Mouse (Mus musculus) embryo, embryonic 11.5 days (tissue): ENCODE results near the gene Fgr.

Experiments
- DNase-seq: peaks from one replicate; pipeline ENCODE4 v3.0.0-alpha.2; 2012; ENCODE audit warnings: low read depth, low spot score

The Fgr gene

DNA sequence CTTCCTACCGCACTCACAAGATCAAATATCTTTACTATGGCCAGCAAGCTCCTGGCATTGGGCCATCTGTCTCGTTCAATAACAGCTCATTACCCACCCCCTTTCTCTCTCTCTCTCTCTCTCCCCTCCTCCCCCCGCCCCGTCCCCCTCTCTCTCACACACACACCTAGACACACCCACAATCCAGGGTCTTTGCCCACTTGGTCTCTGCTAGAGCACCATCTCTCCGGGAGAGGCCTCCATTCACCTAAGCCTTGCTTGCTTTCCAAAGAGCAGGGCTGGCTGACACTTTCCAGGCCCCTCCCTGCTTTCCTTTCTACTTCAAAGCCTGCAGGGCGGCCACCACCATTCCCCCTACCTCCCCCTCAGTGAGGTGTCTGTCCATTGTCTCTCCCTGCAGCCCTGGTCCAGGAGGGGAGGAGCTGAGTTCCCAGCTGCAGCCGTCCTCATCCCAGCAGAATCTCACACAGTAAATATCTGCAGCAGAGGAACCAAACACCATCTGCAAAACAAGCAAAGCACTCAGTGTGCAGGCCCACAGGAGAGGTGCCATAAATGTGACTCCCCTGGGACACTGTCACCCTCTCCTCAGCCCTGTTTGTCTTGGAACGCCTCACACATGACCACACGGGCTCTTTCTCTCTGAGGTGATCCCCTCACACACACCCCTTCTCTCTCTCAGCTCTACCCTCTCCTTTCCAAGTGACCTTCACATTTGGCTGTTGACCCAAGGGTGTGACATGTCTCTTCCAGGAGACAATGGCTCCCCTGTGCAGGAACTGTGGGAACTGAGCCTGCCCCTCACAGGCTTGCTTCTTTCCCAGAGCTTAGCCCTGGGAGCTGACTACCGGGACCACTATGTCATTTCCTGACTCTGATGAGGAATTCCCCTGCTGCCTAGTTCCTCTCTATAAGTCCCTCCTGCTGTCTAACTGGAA is 14.9 kb upstream of the Fgr start:
- DNase-seq, result no peak

DNA sequence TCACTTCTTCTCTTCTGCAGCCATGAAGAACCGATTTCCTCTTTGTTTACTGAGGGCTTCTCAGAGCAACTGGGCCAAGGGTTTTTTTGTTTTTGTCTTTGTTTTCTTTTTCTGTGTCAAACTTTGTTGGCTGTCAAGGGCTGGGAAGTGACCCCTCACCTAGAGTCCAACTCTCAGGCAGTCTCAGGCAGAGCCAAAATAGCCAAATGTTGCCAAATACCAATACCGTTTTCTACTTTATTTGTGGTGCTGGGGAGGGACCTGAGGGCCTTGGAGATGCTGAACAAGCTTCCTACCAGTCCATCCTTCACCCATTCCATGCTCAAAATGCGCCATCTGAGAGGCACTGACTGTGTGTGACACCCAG is 14.2 kb upstream of the Fgr start:
- DNase-seq, result no peak

DNA sequence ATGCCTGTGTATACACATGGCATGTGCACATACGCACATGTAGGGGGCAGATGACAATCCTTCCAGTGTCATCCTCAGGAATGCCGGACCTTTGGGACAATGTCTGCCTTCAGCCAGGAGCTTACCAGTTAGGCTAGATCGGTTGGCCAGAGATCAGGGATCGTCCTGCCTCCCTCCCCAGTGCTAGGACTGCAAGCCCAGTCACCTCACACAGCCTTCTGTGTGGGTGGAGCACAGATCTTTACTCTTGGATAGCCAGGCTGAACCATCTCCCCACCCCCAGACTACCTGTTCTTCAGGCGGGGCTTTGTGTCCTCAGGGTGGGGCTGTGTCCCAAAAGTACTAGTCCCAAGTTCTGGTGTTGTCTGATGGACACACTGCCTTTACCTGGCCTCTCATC is 13.6 kb upstream of the Fgr start:
- DNase-seq, result no peak

DNA sequence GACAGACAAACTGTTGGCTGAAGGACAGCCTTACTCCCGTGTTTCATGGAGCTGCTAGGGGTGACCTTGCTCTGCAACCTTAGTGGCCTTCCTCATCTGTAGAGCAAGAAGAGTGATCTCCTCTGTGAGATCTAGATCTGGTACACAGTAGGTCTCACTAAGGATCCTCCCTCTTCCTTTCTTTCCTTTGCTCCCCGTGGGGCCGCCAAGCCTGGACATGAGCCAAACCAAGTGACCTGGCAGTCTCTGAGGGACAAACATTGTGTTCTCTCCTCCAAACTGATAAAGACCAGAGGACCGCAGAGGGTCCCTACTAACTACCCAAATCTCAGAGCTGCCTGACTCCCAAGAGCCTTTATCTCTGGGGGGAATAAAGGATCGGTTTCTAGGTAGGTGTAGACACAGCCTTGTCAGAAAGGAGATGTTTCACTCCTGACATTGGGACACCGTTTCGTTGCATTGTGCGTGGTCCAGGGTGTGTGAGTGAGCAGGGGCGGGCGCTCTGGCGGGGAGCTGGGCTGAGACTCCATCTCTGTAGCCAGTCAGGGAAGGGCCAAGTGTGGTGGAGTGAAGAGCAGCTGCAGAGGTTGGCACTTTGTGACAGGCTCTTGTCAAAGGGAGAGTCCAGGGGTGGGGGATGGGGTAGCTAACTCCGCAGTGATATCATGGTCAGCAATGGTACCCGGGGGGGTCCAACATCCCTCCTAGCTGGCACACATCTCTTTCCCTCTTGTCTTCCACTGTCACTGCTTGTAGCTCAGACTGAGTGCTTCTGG is 12.8 kb upstream of the Fgr start:
- no peak for DNase-seq

DNA sequence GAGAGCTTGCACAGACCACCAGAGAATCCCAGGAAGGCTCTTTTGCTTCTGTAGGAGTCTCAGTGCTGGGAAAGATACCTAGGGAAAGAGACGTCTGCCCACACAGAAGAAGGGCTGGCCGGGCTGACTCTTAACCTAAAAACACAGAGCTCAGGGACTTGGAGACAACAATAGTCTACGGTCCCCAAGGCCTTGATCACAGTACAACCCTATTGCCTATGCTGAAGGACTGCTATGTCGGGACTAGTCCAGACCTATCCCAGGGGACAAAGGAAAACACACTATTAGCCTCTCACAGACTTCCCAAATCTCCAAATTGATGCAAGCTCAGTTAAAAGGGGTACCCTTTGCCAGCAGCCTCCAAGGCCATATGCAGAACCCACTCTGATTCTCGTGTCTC is 12.0 kb upstream of the Fgr start:
- DNase-seq, result no peak

DNA sequence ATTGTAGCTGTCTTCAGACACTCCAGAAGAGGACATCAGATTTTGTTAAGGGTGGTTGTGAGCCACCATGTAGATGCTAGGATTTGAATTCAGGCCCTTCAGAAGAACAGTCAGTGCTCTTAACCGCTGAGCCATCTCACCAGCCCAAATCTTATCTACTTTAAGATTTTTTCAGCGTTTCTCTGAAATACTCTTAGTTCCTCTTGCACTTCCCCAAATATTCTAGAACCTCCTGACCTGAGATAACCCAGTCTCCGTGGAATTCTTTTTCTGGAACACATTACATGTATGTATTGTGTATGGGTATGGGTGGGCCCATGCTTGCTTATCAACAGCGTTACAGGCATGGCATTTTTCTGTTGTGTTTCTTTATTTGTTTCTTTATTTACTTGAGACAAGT is 11.3 kb upstream of the Fgr start:
- no peak for DNase-seq

DNA sequence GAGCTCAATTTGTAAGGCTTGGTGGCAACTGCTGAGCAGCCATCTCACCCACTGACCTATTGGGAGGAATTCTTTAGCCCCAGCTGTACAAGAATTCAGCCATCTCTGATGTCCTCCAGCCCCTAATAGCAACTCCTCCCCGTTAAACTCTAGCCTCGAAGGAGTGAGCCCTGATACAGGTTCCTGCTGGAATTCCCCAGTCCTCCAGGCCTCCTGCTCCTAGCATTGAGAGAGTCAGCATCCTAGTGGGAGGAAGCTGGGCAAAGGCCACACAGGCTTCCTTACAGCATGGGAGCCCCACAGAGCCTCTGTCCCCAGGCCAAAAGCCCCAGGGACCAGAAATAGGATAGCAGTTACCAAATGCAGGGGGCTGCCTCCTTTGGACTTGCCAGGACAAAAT is 10.5 kb upstream of the Fgr start:
- DNase-seq, result no peak

DNA sequence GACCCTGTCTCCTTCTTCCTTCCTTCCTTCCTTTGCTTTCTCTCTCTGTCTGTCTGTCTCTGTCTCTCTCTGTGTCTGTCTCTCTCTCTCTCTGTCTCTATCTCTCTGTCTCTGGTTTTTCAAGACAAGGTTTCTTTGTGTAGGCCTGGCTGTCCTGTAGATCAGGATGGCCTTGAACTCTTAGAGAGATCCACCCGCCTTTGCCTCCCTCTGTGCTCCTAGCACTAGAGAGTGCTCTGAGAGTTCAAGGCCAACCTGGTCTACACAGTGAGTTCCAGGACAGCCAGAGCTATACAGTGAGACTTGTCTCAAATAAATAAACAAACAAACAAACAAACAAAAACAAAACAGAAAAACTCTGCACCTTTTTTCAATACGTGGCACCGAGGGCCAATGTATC is 9.8 kb upstream of the Fgr start:
- no peak for DNase-seq

DNA sequence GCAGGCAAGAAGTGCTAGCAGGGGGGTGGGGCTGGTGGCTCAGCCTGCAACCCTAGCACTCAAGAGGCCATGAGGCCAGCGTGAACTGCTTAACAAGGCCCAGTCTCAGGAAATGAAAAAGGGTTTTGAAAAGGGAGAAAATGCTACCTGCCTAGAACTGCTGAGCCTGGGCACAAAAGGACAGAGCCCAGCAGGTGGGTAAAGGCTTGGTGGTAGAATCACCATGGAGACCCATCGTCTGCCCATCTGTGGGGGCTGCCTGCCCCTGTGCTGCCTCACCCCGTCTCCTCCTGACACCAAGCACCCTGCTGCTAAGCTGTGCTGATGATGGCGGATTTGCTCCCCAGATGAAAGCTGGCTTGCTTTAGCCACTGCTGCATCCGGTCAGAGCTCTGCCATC is 9.4 kb upstream of the Fgr start:
- DNase-seq, result no peak

DNA sequence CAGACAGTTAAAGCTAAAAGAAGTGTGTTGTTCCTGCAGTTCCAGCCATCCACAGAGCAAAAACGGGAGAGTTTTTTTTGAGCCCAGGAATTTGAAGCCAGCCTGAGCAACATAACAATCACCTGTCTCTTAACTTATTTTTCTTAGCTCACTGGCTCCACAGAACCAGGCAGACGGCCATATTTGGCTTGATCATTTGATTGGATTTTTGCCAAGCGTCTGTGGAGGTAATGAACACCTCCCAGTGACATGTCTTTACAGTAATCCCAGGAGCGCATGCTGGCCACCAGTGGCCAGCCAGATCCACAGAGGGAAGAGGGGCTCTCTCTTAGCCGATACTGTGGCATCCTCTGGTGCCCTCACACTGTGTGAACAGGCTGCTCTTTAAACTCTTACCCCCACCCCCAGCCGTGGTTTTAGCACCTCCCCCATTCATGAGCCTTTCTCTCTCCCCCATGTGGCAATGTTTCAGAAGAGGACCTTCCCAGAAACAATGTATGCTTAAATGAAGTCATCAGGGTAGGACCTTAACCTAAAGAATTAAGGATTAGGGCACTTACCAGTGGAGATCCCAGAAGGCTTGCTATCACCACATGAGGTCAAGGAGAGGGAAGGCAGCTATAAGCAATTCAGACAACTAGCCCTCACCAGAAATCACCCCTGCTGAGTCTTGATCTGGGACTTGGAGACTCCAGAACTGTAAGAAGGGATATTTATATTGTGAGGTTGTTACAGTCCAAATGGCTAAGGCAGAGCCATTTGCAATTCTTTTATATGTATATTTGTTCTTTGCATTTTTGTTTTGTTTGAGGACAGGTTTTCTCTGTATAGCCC is 5.6 kb upstream of the Fgr start:
- DNase-seq, result no peak

DNA sequence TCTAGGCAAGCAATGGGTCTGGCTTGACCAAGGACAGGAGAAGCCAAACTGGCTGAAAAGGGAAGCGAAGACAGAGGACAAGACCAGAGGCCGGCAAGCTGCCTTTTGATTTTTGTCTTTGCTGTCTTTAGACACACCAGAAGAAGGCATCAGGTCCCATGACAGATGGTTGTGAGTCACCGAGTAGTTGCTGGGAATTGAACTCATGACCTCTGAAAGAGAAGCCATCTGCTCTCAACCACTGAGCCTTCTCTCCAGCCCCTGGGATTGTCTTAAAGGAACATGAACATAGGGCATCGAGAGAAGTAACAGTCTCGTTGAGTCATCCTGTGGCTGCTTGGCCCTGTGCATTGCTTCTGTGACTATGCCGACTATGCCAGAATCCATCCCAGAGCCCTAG is 2.3 kb upstream of the Fgr start:
- no peak for DNase-seq

DNA sequence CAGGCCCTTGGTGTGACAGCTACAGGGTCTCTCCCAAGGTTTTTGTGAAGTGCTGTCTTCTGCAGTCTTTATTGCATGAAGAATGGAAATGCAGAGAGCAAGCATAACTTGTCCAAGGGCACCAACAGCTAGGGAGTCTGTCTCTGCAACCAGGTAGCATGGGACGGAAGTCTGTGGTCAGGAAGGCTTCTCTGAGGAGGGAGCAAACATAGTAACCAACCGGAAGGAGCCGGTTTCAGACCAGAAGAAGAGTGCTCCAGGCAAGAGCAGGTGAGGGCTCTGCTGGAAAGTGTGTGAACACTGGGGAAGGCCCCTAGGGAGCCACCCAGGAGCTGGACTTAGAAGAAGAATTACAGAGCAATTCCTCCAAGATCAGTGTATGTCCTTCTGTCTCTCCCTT is 1.8 kb upstream of the Fgr start:
- DNase-seq, result no peak

DNA sequence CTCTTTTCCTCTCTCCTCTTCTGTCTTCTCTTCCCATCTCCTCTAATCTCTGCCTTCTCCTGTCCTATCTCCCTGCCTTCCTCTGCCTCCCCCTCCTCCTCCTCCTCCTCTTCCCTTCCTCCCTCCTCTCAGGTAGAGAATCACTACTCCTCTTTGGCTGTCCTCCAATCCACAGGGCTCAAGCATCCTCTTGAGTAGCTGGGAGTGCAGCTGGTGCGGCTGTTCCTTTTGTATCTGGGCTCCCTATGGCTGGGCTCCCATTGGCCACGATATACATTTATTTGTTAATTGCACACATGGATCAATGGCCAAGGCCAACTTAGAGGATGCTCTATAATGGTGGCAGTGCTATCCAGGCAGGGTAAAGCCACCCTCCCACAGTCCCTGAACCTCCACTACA is 1.3 kb upstream of the Fgr start:
- no peak for DNase-seq

DNA sequence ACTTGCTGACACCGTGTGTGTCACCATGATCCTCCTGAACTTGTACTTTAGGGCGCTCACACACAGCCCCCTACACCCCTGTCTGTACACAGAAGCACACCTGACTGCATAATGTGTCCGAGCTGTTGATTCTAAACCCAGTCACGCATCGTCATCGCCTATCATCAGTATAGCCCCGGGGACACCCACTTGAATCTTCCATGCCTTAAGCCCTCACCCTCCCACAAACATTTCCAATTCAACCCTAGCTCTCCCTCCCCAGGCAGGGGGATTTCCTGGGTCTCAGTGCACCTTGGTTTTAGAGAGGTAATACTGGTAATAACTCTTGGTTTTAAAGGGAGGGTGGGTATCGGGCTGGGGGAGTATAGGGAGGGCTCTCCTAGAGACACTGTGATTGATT is 709 bp upstream of the Fgr start:
- DNase-seq, result no peak

DNA sequence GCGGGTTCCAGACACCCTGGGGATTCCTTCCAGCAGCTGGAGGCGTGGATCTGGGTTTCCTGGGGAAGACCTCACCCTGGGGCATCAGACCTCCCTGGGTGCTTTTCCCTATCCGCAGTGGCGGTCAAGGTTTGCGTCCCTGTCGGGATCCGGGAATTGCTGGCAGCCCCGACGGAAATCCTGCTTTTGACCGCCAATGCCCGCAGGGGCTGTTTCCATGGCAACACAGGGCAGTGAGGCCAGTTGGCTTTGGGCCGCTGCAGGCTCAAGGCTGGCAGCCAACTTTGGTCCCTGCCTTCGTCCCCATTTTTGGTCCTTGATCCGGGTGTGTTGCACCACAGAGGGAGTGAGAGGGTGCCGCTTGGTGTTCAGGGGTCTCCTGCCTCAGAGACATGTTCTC is 1.0 kb downstream of the Fgr start:
- peak; percentile 52 for DNase-seq

DNA sequence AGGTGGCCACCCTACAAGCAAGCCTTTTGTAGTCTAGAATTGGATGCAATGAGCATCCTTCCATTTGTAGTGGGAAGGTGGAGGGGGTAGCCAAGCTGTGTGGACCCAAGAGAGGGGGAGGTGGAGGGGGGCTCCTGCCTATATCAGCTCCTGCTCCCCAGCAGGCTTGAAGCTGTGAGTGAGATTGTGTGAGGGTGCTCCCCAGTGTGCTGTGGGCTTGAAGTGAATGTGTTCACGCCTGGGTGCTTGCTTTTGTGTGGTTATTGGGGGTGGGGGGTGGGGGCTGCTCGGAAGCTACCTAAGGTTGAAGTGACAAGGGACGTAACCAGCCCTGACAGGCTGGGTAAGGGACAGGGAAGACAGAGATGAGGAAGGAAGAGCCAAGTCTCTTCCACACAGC is 1.9 kb downstream of the Fgr start:
- DNase-seq, result no peak

DNA sequence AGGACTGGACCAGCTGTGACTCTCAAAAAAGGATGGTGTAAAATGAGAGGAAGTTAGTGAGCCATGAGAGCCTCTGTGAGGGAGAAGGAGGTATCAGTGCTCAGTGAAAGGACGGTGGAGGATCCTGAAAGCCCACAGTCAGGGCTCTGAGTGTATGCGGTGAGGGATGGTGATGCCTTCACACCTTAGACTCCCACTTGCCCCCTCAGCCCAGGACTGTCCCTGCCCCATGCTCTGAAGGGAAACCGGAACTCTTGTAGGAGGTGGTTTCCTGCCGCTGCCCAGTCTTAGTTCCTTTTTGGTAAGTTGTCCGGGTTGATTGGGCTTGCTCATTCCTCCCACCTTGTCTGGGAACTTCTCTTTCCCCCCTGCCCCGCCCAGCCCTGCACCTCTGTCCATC is 2.8 kb downstream of the Fgr start:
- DNase-seq, result no peak

DNA sequence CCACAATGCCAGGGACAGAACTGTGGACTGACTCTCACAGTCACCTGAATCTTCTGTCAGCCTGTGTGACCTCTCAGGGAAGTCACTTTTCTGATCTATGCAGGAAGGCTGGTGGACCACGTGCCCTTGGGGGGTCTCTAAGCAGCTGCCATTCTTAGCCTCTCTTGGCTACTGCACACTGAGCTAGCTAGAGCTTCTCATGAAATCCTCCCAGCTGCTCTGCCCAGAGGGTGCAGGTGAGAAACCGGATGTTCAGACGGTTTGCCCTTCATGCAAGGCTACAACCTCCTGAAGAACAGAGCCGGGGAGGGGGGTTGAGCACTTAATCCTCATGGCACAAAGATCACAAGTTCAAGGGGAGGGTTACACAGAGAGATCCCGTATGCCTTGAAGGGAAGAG is 3.7 kb downstream of the Fgr start:
- DNase-seq, result no peak

DNA sequence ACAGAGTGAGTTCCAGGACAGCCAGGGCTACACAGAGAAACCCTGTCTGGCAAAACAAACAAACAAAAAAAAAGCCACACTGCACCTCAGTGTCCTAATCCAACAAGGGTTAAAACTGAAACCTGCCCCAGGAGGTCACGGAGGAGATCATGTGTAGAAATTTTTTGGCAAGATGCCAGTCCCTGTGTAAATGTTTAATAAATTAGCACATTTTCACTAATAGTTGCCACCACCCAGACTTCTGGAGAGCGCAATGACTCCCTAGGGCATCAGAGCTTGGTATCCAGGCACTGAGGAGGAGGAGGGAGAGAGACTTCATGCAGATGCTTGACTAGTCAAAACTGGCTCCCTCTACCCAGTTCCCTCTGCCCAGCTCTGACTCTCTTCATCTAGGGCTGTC is 5.3 kb downstream of the Fgr start:
- DNase-seq, result no peak

DNA sequence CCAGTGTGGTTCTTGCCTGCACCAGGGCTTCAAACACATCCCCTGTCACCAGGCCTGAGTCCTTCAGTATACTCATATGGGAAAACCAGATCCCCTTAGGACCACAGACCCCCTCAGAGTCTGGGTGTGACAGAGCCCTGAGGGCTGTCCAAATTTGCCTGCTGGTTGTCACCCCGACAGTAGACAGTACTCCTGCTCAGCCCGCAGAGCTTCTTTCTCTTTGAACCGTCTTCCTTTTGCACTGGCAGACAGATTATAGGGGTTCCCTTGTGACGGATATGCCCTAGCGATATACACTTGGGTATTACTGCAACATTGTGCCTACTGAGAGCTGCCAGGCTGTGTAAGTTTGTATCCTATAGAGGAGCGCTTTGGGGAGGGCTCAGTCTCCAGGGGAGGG is 7.7 kb downstream of the Fgr start:
- DNase-seq, result no peak

DNA sequence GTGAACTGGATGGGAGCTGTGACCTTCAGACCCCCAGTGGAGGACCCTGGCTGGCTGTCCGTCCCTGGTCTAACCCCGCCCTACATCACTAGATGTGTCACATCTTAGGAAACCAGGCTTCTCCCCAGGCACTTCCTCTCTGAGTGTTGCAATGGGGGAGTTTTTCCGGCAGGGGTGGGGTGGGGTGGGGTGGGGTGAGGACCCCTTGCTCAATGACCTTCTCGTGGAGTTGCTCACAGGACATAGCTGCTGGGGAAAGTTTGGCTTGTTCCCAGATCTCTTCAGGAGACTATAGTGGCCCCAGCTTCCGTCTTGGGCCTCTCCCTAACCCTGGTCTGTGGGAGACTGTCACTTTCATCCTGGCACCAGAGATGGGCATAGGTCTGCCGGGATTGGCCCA is 9.1 kb downstream of the Fgr start:
- no peak for DNase-seq
